Mouse (Mus musculus) kidney, postnatal 14 days (tissue): ENCODE measurements around the gene Stat1.

ENCODE experiments used
- DNase-seq: peaks from one replicate; pipeline ENCODE4 v3.0.0; 2022; ENCODE audit warnings: mixed read lengths

Gene Stat1

GRCm38 (mm10) chr1:52170057-52170456 lies 50.8 kb downstream of the Stat1 start:
- no peak for DNase-seq

- no peak for DNase-seq
Observed at GRCm38 (mm10) chr1:52170747-52171146, 51.5 kb downstream of the Stat1 start.

GRCm38 (mm10) chr1:52171271-52171670 lies 52.0 kb downstream of the Stat1 start:
- no peak for DNase-seq

- DNase-seq: no peak
Observed at GRCm38 (mm10) chr1:52175321-52175720, 56.1 kb downstream of the Stat1 start.

- no peak for DNase-seq
Observed at GRCm38 (mm10) chr1:52175983-52176382, 56.7 kb downstream of the Stat1 start.

- DNase-seq: peak; percentile 45
Observed at GRCm38 (mm10) chr1:52176999-52177398, 57.8 kb downstream of the Stat1 start.

GRCm38 (mm10) chr1:52179939-52180568 lies 60.8 kb downstream of the Stat1 start:
- DNase-seq: no peak

GRCm38 (mm10) chr1:52181994-52182393 lies 62.8 kb downstream of the Stat1 start:
- DNase-seq: no peak

- no peak for DNase-seq
Observed at GRCm38 (mm10) chr1:52182992-52183391, 63.8 kb downstream of the Stat1 start.
